9 mouse cellular contexts compared by ENCODE assay signal in the genomic region with DNA sequence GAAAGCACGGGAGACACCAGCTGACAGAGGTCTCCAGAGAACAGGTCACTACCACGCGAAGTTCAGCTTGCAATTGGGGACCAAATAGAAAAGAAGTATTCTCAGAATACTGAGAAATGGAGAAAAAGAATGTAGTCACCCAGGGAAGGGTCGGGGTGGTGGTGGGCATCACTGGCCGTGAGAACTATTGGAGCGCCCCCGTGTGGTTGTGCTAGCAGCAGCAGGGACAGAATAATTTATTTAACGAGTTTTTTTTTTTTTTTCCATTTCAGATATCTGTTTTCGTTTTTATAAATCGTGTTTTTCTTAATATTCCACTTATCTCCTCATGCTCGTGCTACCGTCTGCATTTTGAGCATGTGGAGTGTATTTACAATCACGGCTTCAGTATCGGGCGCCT.
A peak's percentile ranks its signal among the peaks of the same experiment; 100 is the strongest.
DNase-seq lines count a peak whose midpoint lies in the region; ATAC-seq and TF ChIP-seq lines count a peak whose summit lies in the region.
"Had no signal": no experiment of that assay in that cellular context is flagged by ENCODE, and none has a peak within 500 bp of the region (broad histone marks: within the 10 kb centered on the region; RNA-seq: fewer than 3 reads in every experiment).

No protein-coding gene starts in this region.

- no peak for TF ChIP-seq POLR2A in bone marrow, adult 2 months (IDR thresholded peaks at IDR 0.05; ENCODE audit: borderline replicate concordance, control insufficient read depth, low read depth, low read length)

- no peak overlapping the region for H3K27ac ChIP-seq in hindbrain, embryonic 11.5 days (ENCODE audit: low read depth, low read length)
- no peak overlapping the region for H3K27ac ChIP-seq in hindbrain, embryonic 13.5 days
- H3K27ac ChIP-seq in midbrain, postnatal 0 days (ENCODE audit: low read depth, low read length), result no peak overlapping the region
- H3K27ac ChIP-seq in midbrain, embryonic 10.5 days (replicated peaks), result no peak overlapping the region
- H3K27ac ChIP-seq in bone marrow, adult 2 months (ENCODE audit: control insufficient read depth, insufficient read depth, low read depth, low read length, poor library complexity), result no peak overlapping the region
- H3K27ac ChIP-seq in liver, postnatal 0 days (ENCODE audit: low read depth), result no peak overlapping the region

- no peak for ATAC-seq in hindbrain, embryonic 11.5 days (ENCODE audit: low FRiP score)
- ATAC-seq in hindbrain, embryonic 13.5 days (ENCODE audit: low FRiP score), result no peak
- ATAC-seq in midbrain, postnatal 0 days (ENCODE audit: low FRiP score), result no peak
- ATAC-seq in liver, postnatal 0 days, result no peak
- ATAC-seq: hindbrain, embryonic 16.5 days had no signal

- no peak for TF ChIP-seq EP300 in liver, postnatal 0 days (IDR thresholded peaks at IDR 0.05; ENCODE audit: low read depth)

- H3K4me2 ChIP-seq in hindbrain, embryonic 11.5 days (replicated peaks; ENCODE audit: low read depth, low read length), result no peak overlapping the region
- no peak overlapping the region for H3K4me2 ChIP-seq in hindbrain, embryonic 13.5 days
- H3K4me2 ChIP-seq in midbrain, postnatal 0 days (ENCODE audit: low read depth, low read length, poor library complexity, severe bottlenecking), result no peak overlapping the region
- no peak overlapping the region for H3K4me2 ChIP-seq in liver, postnatal 0 days (ENCODE audit: low read depth, low read length)

- peak; percentile 64 for DNase-seq in hindbrain, embryonic 11.5 days (ENCODE audit: low spot score)
- DNase-seq in midbrain, postnatal 0 days (ENCODE audit: low spot score), result peak; percentile 47
- DNase-seq in midbrain, embryonic 10.5 days (ENCODE audit: low spot score), result no peak
- no peak for DNase-seq in liver, postnatal 0 days
- DNase-seq in adrenal gland, adult 18-20 months (ENCODE audit: low spot score in 2 of 2), result no peak
- DNase-seq in adipocyte (ENCODE audit: low spot score), result no peak

- 0 out of 2 replicates have a peak, but pooled peaks cover 2% of the 10 kb centered on the region for H3K27me3 ChIP-seq in hindbrain, embryonic 11.5 days (ENCODE audit: control insufficient read depth, insufficient read depth, low read length)
- peaks cover 17% of the 10 kb centered on the region; the same call in 1 of the 2 replicates for H3K27me3 ChIP-seq in hindbrain, embryonic 13.5 days
- H3K27me3 ChIP-seq in midbrain, postnatal 0 days (ENCODE audit: insufficient read depth, low read length), result no peaks in the 10 kb centered on the region
- peaks cover 43% of the 10 kb centered on the region for H3K27me3 ChIP-seq in midbrain, embryonic 10.5 days (ENCODE audit: low read depth, poor library complexity, severe bottlenecking)
- H3K27me3 ChIP-seq in liver, postnatal 0 days (ENCODE audit: insufficient read depth, low read length), result 0 out of 2 replicates have a peak, but pooled peaks cover 10% of the 10 kb centered on the region

- H3K9me3 ChIP-seq in hindbrain, embryonic 11.5 days (ENCODE audit: control insufficient read depth, low read length), result no peaks in the 10 kb centered on the region
- 0 out of 2 replicates have a peak, but pooled peaks cover 5% of the 10 kb centered on the region for H3K9me3 ChIP-seq in hindbrain, embryonic 13.5 days
- no peaks in the 10 kb centered on the region for H3K9me3 ChIP-seq in midbrain, postnatal 0 days (ENCODE audit: low read length)
- H3K9me3 ChIP-seq in midbrain, embryonic 10.5 days (replicated peaks), result peaks cover 5% of the 10 kb centered on the region; the same call in 1 of the 2 replicates
- H3K9me3 ChIP-seq in liver, postnatal 0 days (ENCODE audit: low read length), result no peaks in the 10 kb centered on the region

- no peak overlapping the region for H3K4me3 ChIP-seq in hindbrain, embryonic 11.5 days (ENCODE audit: low read depth, low read length)
- no peak overlapping the region for H3K4me3 ChIP-seq in hindbrain, embryonic 13.5 days
- no peak overlapping the region for H3K4me3 ChIP-seq in midbrain, postnatal 0 days (ENCODE audit: low read depth, low read length)
- no peak overlapping the region for H3K4me3 ChIP-seq in midbrain, embryonic 10.5 days
- H3K4me3 ChIP-seq in bone marrow, adult 2 months (replicated peaks; ENCODE audit: control insufficient read depth, low read depth, low read length), result no peak overlapping the region
- H3K4me3 ChIP-seq in liver, postnatal 0 days (ENCODE audit: low read depth, low read length), result no peak overlapping the region

- H3K9ac ChIP-seq in hindbrain, embryonic 11.5 days (ENCODE audit: low read depth, low read length), result no peak overlapping the region
- no peak overlapping the region for H3K9ac ChIP-seq in hindbrain, embryonic 13.5 days
- H3K9ac ChIP-seq in midbrain, postnatal 0 days (replicated peaks; ENCODE audit: low read length, poor library complexity, severe bottlenecking), result no peak overlapping the region
- no peak overlapping the region for H3K9ac ChIP-seq in liver, postnatal 0 days (replicated peaks)

- 31% methylated on average over 15 of the region's 15 CpGs for WGBS in hindbrain, embryonic 11.5 days
- 30% methylated on average over 15 of the region's 15 CpGs for WGBS in hindbrain, embryonic 13.5 days
- WGBS in midbrain, postnatal 0 days, result 28% methylated on average over 15 of the region's 15 CpGs
- 39% methylated on average over 15 of the region's 15 CpGs for WGBS in midbrain, embryonic 10.5 days
- WGBS in bone marrow, adult 2 months, result 35% methylated on average over 15 of the region's 15 CpGs
- WGBS in liver, postnatal 0 days (ENCODE audit: insufficient replicate concordance), result 34% methylated on average over 15 of the region's 15 CpGs

- no peaks in the 10 kb centered on the region for H3K36me3 ChIP-seq in hindbrain, embryonic 11.5 days (ENCODE audit: control insufficient read depth, insufficient read depth, low read length)
- H3K36me3 ChIP-seq in hindbrain, embryonic 13.5 days, result no peaks in the 10 kb centered on the region
- H3K36me3 ChIP-seq in midbrain, postnatal 0 days (ENCODE audit: insufficient read depth, low read length), result no peaks in the 10 kb centered on the region
- no peaks in the 10 kb centered on the region for H3K36me3 ChIP-seq in midbrain, embryonic 10.5 days
- no peaks in the 10 kb centered on the region for H3K36me3 ChIP-seq in liver, postnatal 0 days (replicated peaks; ENCODE audit: insufficient read depth, low read length)

- peak; percentile 75 for TF ChIP-seq CTCF in midbrain, postnatal 0 days (IDR thresholded peaks at IDR 0.05)
- TF ChIP-seq CTCF in bone marrow, adult 2 months (IDR thresholded peaks at IDR 0.05; ENCODE audit: control insufficient read depth, insufficient read depth, low read length), result peak; percentile 37; the same call in 1 of the 2 replicates
- peak; percentile 38 for TF ChIP-seq CTCF in liver, postnatal 0 days (IDR thresholded peaks at IDR 0.05; ENCODE audit: low read depth)

- no peaks in the 10 kb centered on the region; the same call in none of the 2 replicates for H3K4me1 ChIP-seq in hindbrain, embryonic 11.5 days (replicated peaks; ENCODE audit: control insufficient read depth, insufficient read depth, low read length)
- peaks cover 47% of the 10 kb centered on the region for H3K4me1 ChIP-seq in hindbrain, embryonic 13.5 days (replicated peaks)
- H3K4me1 ChIP-seq in midbrain, postnatal 0 days (ENCODE audit: insufficient read depth, low read length), result peaks cover 4% of the 10 kb centered on the region
- peaks cover 26% of the 10 kb centered on the region for H3K4me1 ChIP-seq in midbrain, embryonic 10.5 days
- no peaks in the 10 kb centered on the region for H3K4me1 ChIP-seq in bone marrow, adult 2 months (ENCODE audit: control insufficient read depth, insufficient read depth, low read length)
- no peaks in the 10 kb centered on the region for H3K4me1 ChIP-seq in liver, postnatal 0 days (ENCODE audit: insufficient read depth)

Comparison
In these comparisons a context has a peak if more than half of its experiments do, and no peak if none do; other contexts are left out.
1. DNase-seq: peak in hindbrain, embryonic 11.5 days (single experiment) and midbrain, postnatal 0 days (single experiment); none in midbrain, embryonic 10.5 days (single experiment), liver, postnatal 0 days (single experiment), adrenal gland, adult 18-20 months (0 of 2) and adipocyte (single experiment).
2. Peak in every context shown above with its lines, with median percentiles within 50 percentile points of each other: CTCF ChIP-seq.